Mouse (Mus musculus) hindbrain, embryonic 10.5 days (tissue): ENCODE measurements around the gene Ablim1. TPM values are rescaled to one million over a fixed set of nuclear protein-coding genes. Genes with fewer than 3 reads are reported as not detected.
A peak's percentile ranks its signal among the peaks of the same experiment; 100 is the strongest.

Experiments used
- DNase-seq: peaks from one replicate; pipeline ENCODE4 v3.0.0-alpha.2; 2017; ENCODE audit warnings: low spot score
- H3K27ac ChIP-seq: fragments of 300-500 bp; sonication (generic); 2 replicates; pipeline ENCODE4 v1.5.1; 2016; ENCODE audit warnings: mild to moderate bottlenecking, moderate library complexity
- H3K27me3 ChIP-seq: fragments of 300-500 bp; sonication (generic); 2 replicates; pipeline ENCODE4 v1.6.1; 2016; ENCODE audit warnings: mild to moderate bottlenecking; ENCODE audit not compliant: poor library complexity, insufficient read depth, severe bottlenecking
- H3K36me3 ChIP-seq: fragments of 300-500 bp; sonication (generic); 2 replicates; pipeline ENCODE4 v1.6.1; 2016; ENCODE audit warnings: mild to moderate bottlenecking, moderate library complexity
- H3K4me1 ChIP-seq: fragments of 300-500 bp; sonication (generic); replicated peaks from 2 replicates; pipeline ENCODE4 v1.6.1; 2016; ENCODE audit warnings: mild to moderate bottlenecking
- H3K4me3 ChIP-seq: fragments of 300-500 bp; sonication (generic); 2 replicates; pipeline ENCODE4 v1.5.1; 2016; ENCODE audit warnings: mild to moderate bottlenecking, moderate library complexity
- H3K9me3 ChIP-seq: fragments of 300-500 bp; sonication (generic); 2 replicates; pipeline ENCODE4 v1.6.1; 2016; ENCODE audit warnings: mild to moderate bottlenecking, moderate library complexity
- WGBS: fragments of 180-500 bp; shearing (Covaris S2); methylation state at CpG from one replicate; pipeline ENCODE4 v1.1.7; 2016; 5-methylcytosine and 5-hydroxymethylcytosine counted together
- polyA plus RNA-seq: library from polyadenylated mRNA; unstranded; fragments of >200 nt; fragmentation: Nextera tagmentation; extraction: Ambion mirVana; gene quantifications from 2 replicates; pipeline ENCODE4 v1.2.1, GENCODE M21; 2016

Ablim1 gene
- polyA plus RNA-seq, 1 experiment from 2014 or later = 17.7 TPM

DNA sequence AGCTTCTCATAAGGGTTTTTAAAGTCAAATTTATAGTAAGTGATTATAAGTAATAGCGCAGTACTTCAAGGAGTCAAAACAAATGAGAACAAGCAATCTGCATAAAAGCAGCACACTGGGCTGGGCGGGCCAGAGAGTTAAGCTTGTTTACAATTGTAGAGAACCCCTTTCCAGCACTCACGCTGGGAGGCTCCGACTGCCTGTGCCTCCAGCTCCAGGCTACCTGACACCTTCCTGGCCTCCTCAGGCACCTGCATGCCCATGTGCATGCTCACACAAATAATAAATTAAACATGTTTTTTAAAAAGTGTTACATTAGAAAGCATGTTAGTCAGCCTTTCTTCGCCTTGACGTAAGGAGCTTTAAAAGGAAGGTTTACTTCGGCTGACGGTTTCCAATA is 20.4 kb upstream of the Ablim1 start:
- Histone ChIP-seq H3K27ac (no peak overlapping the region), H3K36me3 (no peaks in the 10 kb centered on the region), H3K4me1 (peaks cover 9% of the 10 kb centered on the region; the same call in 1 of the 2 replicates), H3K9me3 (no peaks in the 10 kb centered on the region), H3K27me3 (no peaks in the 10 kb centered on the region), H3K4me3 (no peak overlapping the region)
- DNase-seq = no peak
- 45% methylated on average over 8 of the region's 8 CpGs for WGBS

DNA sequence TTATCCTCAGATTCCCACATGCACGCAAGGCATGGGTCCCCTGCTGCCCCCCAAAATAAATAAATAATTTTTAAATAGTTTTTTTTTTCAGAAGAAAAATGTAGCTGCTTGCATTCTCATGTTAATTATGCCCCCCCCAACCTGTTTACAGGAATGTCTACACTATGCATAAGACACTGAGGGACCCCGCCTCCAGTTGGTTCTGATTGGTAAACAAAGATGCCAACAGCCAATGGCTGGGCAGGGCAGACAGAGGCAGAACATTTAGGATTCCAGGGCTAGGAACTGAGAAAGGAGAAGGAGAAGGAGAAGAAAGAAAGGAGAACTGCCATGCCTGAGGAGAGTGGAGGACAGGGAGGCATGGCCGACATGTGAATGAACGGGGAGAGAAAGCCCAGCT is 18.6 kb upstream of the Ablim1 start:
- Histone ChIP-seq H3K4me3 (no peak overlapping the region), H3K4me1 (peaks cover 9% of the 10 kb centered on the region; the same call in 1 of the 2 replicates), H3K27me3 (no peaks in the 10 kb centered on the region), H3K36me3 (no peaks in the 10 kb centered on the region), H3K27ac (no peak overlapping the region), H3K9me3 (no peaks in the 10 kb centered on the region)
- DNase-seq = no peak
- WGBS = 89% methylated on average over 4 of the region's 4 CpGs

DNA sequence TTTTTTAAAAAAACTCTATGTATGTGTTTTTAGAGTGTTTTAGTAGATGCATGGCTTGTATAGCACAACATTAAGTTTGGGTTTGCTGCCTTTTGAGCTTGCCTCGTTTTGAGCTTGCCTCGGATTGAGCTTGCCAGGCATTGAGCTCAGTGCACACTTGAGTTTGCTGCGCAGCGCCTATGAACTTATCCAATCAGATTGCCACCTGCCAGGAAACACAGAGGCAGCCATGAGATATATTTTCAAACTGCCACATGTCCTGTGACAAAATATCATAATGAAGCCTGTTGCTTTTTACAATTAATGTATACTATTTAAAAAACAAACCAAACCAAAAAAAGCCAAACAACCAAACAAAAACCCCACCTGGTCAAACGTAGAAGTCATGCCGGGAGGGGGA is 16.5 kb upstream of the Ablim1 start:
- Histone ChIP-seq H3K4me3 (no peak overlapping the region), H3K4me1 (peaks cover 9% of the 10 kb centered on the region; the same call in 1 of the 2 replicates), H3K27ac (no peak overlapping the region), H3K9me3 (no peaks in the 10 kb centered on the region), H3K36me3 (no peaks in the 10 kb centered on the region), H3K27me3 (no peaks in the 10 kb centered on the region)
- no peak for DNase-seq
- 83% methylated on average over 6 of the region's 6 CpGs for WGBS

DNA sequence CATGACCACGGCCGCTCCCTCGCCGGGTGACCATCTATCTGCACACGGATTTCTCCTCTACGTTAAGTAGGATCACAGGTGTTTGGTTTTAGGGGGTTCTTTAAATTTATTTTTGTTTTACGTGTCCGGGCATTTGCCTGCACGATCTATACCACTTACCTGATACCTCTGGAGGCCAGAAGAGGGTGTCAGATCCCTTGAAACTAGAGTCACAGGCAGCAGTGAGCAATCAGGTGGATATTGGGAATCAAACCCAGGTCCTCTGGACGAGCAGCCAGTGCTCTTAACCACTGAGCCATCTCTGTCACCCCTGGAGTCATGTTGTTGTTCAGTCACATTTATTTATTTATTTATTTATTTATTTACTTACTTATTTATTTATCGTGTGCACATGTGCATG is 15.6 kb upstream of the Ablim1 start:
- no peaks in the 10 kb centered on the region for H3K36me3 ChIP-seq
- no peaks in the 10 kb centered on the region for H3K9me3 ChIP-seq
- peaks cover 9% of the 10 kb centered on the region; the same call in 1 of the 2 replicates for H3K4me1 ChIP-seq
- H3K4me3 ChIP-seq = no peak overlapping the region
- H3K27me3 ChIP-seq = no peaks in the 10 kb centered on the region
- DNase-seq = no peak
- WGBS = 80% methylated on average over 11 of the region's 11 CpGs
- no peak overlapping the region for H3K27ac ChIP-seq

DNA sequence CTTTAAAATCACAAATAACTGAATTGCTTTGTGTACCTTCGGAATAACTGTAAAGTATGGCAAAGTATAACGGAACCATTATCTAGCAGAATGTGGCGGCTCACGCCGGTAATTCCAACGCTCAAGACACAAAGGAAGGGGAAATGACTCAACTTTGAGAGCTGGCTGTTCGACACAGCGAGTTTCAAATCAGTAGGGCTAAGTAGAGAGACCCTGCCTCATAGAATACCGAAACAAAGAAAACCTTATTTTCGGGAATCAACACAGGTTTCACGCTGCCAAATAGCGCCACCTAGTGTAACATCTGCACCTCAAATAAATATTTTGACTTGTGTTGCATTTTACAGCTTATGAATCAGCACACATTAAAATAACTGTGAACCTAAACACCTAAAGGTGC is 14.1 kb upstream of the Ablim1 start:
- H3K4me3 ChIP-seq = no peak overlapping the region
- H3K27ac ChIP-seq = no peak overlapping the region
- DNase-seq = peak; percentile 16
- H3K9me3 ChIP-seq = no peaks in the 10 kb centered on the region
- H3K4me1 ChIP-seq = 0 out of 2 replicates have a peak, but pooled peaks cover 3% of the 10 kb centered on the region
- no peaks in the 10 kb centered on the region for H3K36me3 ChIP-seq
- WGBS = 62% methylated on average over 12 of the region's 12 CpGs
- H3K27me3 ChIP-seq = peaks cover 7% of the 10 kb centered on the region; the same call in 1 of the 2 replicates

DNA sequence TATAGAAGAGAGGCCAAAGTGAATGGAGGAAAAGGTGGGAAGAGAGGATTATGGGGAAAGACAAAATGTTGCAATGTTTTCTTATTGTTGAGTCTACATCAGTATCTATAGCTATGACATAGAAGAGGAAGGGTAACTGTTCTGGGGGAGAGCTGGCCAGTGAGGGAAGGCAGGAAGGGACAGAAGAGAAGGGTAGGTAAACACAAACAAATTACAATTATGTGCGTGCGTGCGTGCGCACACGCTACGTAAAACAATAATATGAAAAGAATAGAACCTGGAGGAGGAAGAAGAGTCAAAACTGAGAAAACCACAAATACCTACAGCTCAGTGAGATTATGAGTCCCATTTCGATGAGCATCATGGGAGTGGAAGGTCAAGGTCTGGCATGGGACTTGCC is 13.6 kb upstream of the Ablim1 start:
- Histone ChIP-seq H3K27ac (no peak overlapping the region), H3K4me1 (0 out of 2 replicates have a peak, but pooled peaks cover 3% of the 10 kb centered on the region), H3K4me3 (no peak overlapping the region), H3K9me3 (no peaks in the 10 kb centered on the region), H3K36me3 (no peaks in the 10 kb centered on the region), H3K27me3 (peaks cover 7% of the 10 kb centered on the region; the same call in 1 of the 2 replicates)
- 97% methylated on average over 7 of the region's 7 CpGs for WGBS
- DNase-seq = no peak

DNA sequence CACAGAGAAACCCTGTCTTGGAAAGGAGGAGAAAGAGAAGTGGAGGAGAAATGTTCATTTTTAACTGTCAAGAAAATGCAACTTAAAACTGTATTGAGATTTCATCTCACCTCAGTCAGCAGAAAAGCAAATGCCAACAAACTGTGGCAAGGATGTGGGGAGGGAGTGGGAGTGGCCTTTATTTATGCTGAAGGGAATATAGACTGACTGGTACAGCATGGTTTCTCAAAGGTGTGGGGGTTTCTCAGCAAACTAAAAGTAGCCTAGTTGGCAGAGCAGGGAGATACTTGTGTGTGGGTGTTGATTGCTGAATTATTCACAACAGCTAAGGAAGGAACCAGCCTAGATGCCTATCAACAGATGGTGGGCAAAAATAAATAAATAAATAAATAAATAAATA is 13.0 kb upstream of the Ablim1 start:
- no peak overlapping the region for H3K4me3 ChIP-seq
- H3K36me3 ChIP-seq = no peaks in the 10 kb centered on the region
- no peak overlapping the region for H3K27ac ChIP-seq
- H3K27me3 ChIP-seq = peaks cover 7% of the 10 kb centered on the region; the same call in 1 of the 2 replicates
- 0 out of 2 replicates have a peak, but pooled peaks cover 3% of the 10 kb centered on the region for H3K4me1 ChIP-seq
- no peaks in the 10 kb centered on the region for H3K9me3 ChIP-seq
- no peak for DNase-seq

DNA sequence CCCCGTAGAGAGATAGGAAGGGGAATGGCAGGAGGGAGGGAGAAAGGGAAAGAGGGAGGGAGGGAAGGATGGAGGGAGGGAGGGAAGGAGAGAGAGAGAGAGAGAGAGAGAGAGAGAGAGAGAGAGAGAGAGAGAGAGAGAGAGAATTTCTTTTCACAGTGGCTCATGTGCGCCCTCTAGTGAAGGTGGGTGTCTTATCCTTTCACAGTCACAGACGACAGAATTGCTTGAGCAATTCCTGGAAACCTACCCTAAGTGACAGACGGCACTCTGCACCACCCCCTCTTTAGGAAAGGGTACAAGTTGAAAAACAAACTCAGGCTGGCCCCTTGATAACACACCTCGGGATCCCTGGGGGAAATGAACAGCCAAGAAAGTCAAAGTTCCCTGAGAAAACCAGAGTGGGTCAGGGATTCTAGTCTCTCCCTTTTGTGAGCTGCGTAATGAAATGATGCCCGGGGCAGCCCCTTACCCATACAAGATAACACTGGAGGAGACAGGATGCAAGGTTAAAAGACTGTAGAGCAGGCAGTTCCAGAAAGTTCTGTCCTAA is 11.1 kb upstream of the Ablim1 start:
- Histone ChIP-seq H3K4me1 (no peaks in the 10 kb centered on the region), H3K4me3 (no peak overlapping the region), H3K9me3 (no peaks in the 10 kb centered on the region), H3K27ac (no peak overlapping the region), H3K27me3 (peaks cover 7% of the 10 kb centered on the region; the same call in 1 of the 2 replicates), H3K36me3 (no peaks in the 10 kb centered on the region)
- WGBS = 35% methylated on average over 7 of the region's 7 CpGs
- peak; percentile 52 for DNase-seq

DNA sequence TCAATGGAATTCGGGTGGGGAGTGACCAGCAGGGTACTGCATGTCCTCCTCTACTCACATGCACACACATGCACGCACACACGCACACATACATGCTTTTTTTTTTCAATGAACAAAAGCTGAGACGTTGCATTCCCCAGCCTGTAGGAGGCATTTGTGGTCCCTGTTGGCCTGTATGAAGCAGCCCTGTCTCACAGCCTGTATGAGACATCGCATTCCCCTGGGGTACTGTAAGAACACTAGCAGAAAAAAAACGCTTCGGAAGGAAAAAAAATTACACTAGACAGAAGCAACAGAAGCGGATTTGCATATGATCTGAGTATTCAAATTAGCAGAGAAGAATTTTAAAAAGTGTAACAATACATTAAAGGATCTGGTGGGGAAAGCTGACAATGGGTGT is 8.4 kb upstream of the Ablim1 start:
- Histone ChIP-seq H3K9me3 (no peaks in the 10 kb centered on the region), H3K4me3 (no peak overlapping the region), H3K4me1 (no peaks in the 10 kb centered on the region), H3K36me3 (no peaks in the 10 kb centered on the region), H3K27ac (no peak overlapping the region), H3K27me3 (peaks cover 7% of the 10 kb centered on the region; the same call in 1 of the 2 replicates)
- WGBS = 87% methylated on average over 8 of the region's 8 CpGs
- no peak for DNase-seq

DNA sequence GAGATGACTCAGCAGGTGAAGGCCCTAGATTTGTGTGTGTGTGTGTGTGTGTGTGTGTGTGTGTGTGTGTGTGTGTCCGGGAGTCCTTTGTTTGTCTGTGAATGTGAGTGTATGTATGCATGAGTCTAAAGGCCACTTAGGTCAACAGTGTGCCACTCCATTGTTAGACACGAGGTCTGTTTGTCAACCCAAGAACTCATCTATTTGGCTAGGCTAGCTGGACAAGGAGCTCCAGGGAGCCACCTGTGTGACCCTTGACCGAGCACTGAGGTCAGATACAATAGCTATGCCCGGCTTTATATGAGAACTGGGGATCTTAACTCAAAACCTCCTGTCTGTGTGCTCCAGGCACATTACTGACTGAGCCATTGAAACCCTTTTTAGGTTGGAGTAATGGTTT is 7.8 kb upstream of the Ablim1 start:
- no peaks in the 10 kb centered on the region for H3K36me3 ChIP-seq
- 58% methylated on average over 4 of the region's 4 CpGs for WGBS
- no peak overlapping the region for H3K27ac ChIP-seq
- no peak overlapping the region for H3K4me3 ChIP-seq
- H3K4me1 ChIP-seq = no peaks in the 10 kb centered on the region
- H3K27me3 ChIP-seq = peaks cover 7% of the 10 kb centered on the region; the same call in 1 of the 2 replicates
- no peak for DNase-seq
- H3K9me3 ChIP-seq = no peaks in the 10 kb centered on the region

DNA sequence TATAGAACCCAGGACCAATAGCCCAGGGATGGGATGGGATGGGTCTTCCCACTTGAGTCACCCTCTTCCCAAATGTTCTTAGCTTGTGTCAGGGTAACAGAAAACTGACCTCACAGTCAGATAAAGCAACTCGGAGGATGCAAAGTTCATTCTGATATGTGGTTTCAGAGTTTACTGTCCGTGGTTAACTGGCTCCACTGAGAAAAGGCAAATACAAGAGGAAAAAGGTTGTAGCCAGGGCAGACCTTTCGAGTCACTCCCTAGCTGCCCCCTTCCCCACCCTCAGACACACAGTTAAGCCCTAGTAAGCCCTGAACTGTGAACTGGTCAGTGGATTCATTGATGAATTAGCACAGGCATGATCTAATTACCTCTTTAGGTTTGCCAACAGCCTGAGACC is 7.1 kb upstream of the Ablim1 start:
- H3K9me3 ChIP-seq = no peaks in the 10 kb centered on the region
- H3K27me3 ChIP-seq = peaks cover 8% of the 10 kb centered on the region
- WGBS = 94% methylated on average over 3 of the region's 3 CpGs
- no peaks in the 10 kb centered on the region for H3K36me3 ChIP-seq
- no peak for DNase-seq
- no peak overlapping the region for H3K4me3 ChIP-seq
- H3K4me1 ChIP-seq = no peaks in the 10 kb centered on the region
- no peak overlapping the region for H3K27ac ChIP-seq

DNA sequence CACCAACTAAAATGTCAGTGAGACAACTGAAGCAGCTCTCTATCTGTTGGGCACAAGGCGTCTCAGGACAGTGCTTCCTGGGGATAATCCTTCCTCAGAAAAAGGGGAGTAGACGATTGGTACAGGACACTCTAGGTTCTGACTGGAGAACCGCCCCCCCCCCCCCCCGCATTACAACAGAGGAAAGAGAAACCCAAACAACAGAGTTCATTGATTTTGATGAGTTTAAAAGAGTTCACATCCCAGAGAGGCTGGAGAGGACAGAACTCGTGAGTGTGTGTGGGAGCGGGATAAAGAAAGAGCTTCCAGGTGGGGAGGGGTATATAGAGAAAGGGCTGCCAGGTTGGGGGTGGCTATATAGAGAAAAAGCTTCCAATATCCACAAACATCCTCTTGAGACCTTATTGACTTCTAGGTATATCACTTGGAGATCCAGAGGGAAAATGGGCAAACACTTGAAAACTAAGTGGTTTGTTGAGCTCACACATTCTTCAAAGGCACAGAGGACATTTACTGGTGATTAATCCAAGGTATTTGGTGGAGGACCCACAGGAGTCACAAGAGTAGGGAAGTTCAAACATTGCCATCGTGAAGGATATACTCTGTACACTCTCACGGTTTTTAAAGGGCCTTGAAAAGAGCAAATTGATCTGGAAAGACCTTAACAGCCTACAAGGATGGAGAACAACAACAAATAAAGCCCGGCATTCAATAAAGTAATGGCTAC is 6.1 kb upstream of the Ablim1 start:
- Histone ChIP-seq H3K4me3 (no peak overlapping the region), H3K36me3 (no peaks in the 10 kb centered on the region), H3K27me3 (peaks cover 19% of the 10 kb centered on the region), H3K4me1 (no peaks in the 10 kb centered on the region), H3K27ac (no peak overlapping the region), H3K9me3 (no peaks in the 10 kb centered on the region)
- WGBS = 77% methylated on average over 9 of the region's 9 CpGs
- no peak for DNase-seq

DNA sequence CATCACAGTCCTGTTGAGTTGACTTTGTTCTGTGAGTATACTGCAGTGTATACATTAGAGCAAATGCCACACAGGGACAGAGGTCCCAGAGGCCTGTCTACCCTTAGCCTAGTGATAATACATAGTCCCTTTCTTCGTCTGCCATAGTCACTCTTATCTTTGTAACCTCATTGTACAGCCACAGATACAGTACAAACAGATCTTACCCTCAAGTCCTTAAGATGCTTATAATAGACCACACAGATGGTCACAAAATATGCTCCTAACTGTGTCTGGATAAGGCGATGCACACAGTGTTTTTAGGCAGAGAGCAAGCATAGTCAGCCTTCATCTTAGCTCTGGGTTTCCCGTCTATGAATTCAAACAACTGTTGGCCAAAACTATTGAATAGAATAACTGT is 1.9 kb upstream of the Ablim1 start:
- no peaks in the 10 kb centered on the region for H3K36me3 ChIP-seq
- no peak for DNase-seq
- no peaks in the 10 kb centered on the region for H3K9me3 ChIP-seq
- no peak overlapping the region for H3K27ac ChIP-seq
- H3K27me3 ChIP-seq = peaks cover 48% of the 10 kb centered on the region
- 93% methylated on average over 3 of the region's 3 CpGs for WGBS
- H3K4me1 ChIP-seq = peaks cover 12% of the 10 kb centered on the region
- no peak overlapping the region for H3K4me3 ChIP-seq
